ENCODE assay signal across 10 mouse cellular contexts in the genomic region with DNA sequence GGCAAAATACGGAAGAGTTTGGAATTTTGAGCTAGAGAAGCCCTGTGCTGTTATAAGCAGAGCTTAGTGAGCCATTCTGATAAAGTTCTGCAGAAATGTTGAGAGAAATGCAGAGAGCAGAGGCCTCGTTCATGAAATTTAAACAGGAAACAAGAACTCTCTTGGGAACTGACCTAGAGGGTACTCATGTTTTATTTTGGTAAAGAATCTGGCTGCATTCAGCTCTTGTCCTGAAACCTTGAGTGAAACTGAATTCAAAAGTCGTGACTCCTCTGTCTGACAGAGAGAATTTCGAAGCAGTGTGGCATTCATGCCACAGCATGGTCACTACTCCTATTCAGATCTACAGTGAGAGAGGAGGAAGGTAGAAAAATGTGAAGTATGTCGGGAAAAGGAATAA. TPM values are rescaled to one million over a fixed set of nuclear protein-coding genes. Genes with fewer than 3 reads are reported as not detected.
DNase-seq lines count a peak whose midpoint lies in the region; ATAC-seq and TF ChIP-seq lines count a peak whose summit lies in the region.
"Had no signal": no experiment of that assay in that cellular context is flagged by ENCODE, and none has a peak within 500 bp of the region (broad histone marks: within the 10 kb centered on the region; RNA-seq: fewer than 3 reads in every experiment).

No protein-coding gene starts in this region.

- no peak overlapping the region for H3K9ac ChIP-seq in midbrain, embryonic 12.5 days (replicated peaks)
- H3K9ac ChIP-seq in midbrain, embryonic 13.5 days (replicated peaks): no peak overlapping the region
- no peak overlapping the region for H3K9ac ChIP-seq in intestine, embryonic 15.5 days
- H3K9ac ChIP-seq: neural tube, embryonic 13.5 days had no signal

- no peak overlapping the region for H3K4me3 ChIP-seq in kidney, adult 2 months (ENCODE audit: insufficient read depth, low read depth, low read length)
- H3K4me3 ChIP-seq in midbrain, embryonic 12.5 days: no peak overlapping the region
- H3K4me3 ChIP-seq in midbrain, embryonic 13.5 days (replicated peaks): no peak overlapping the region
- no peak overlapping the region for H3K4me3 ChIP-seq in intestine, embryonic 15.5 days (replicated peaks)
- H3K4me3 ChIP-seq: neural tube, embryonic 13.5 days had no signal

- no peak overlapping the region for H3K4me2 ChIP-seq in midbrain, embryonic 12.5 days (replicated peaks)
- H3K4me2 ChIP-seq in midbrain, embryonic 13.5 days (replicated peaks): no peak overlapping the region
- no peak overlapping the region for H3K4me2 ChIP-seq in intestine, embryonic 15.5 days (replicated peaks)
- H3K4me2 ChIP-seq: neural tube, embryonic 13.5 days had no signal

- no peak for TF ChIP-seq POLR2A in kidney, adult 2 months (IDR thresholded peaks at IDR 0.05; ENCODE audit: low read depth, low read length)

- peak overlapping the region; percentile 41; the same call in 1 of the 2 replicates for H3K27ac ChIP-seq in kidney, adult 2 months (ENCODE audit: insufficient read depth, low read depth, low read length)
- 0 out of 2 replicates have a peak overlapping the region, but pooled peaks have one; percentile 6 for H3K27ac ChIP-seq in midbrain, embryonic 12.5 days (replicated peaks)
- no peak overlapping the region for H3K27ac ChIP-seq in midbrain, embryonic 13.5 days
- H3K27ac ChIP-seq in intestine, embryonic 15.5 days: peak overlapping the region; percentile 49
- H3K27ac ChIP-seq: neural tube, embryonic 13.5 days had no signal

- no peaks in the 10 kb centered on the region for H3K9me3 ChIP-seq in midbrain, embryonic 12.5 days
- no peaks in the 10 kb centered on the region for H3K9me3 ChIP-seq in midbrain, embryonic 13.5 days
- no peaks in the 10 kb centered on the region for H3K9me3 ChIP-seq in intestine, embryonic 15.5 days
- H3K9me3 ChIP-seq: neural tube, embryonic 13.5 days had no signal

- H3K36me3 ChIP-seq in kidney, adult 2 months (ENCODE audit: control insufficient read depth, insufficient read depth, low read length): no peaks in the 10 kb centered on the region
- H3K36me3 ChIP-seq in midbrain, embryonic 12.5 days: no peaks in the 10 kb centered on the region
- H3K36me3 ChIP-seq in midbrain, embryonic 13.5 days: no peaks in the 10 kb centered on the region
- no peaks in the 10 kb centered on the region for H3K36me3 ChIP-seq in intestine, embryonic 15.5 days
- H3K36me3 ChIP-seq: neural tube, embryonic 13.5 days had no signal

- peak; percentile 57 for DNase-seq in kidney, adult 2 months
- no peak for DNase-seq in kidney, postnatal 10 days
- DNase-seq in right cerebral cortex, adult 2 months (ENCODE audit: low spot score in 2 of 2): no peak
- no peak for DNase-seq in adrenal gland, adult (ENCODE audit: inconsistent age in 2 of 2, low spot score in 1 of 2)
- DNase-seq: right cerebral cortex, adult 18-20 months had no signal

- WGBS in kidney, adult 2 months: 47% methylated on average over 5 of the region's 5 CpGs
- 67% methylated on average over 5 of the region's 5 CpGs for WGBS in midbrain, embryonic 12.5 days
- WGBS in midbrain, embryonic 13.5 days: 70% methylated on average over 5 of the region's 5 CpGs
- WGBS in intestine, embryonic 15.5 days: 37% methylated on average over 5 of the region's 5 CpGs

- H3K27me3 ChIP-seq in kidney, adult 2 months (replicated peaks; ENCODE audit: control insufficient read depth, insufficient read depth, low read length): no peaks in the 10 kb centered on the region
- H3K27me3 ChIP-seq in midbrain, embryonic 12.5 days: no peaks in the 10 kb centered on the region
- no peaks in the 10 kb centered on the region for H3K27me3 ChIP-seq in midbrain, embryonic 13.5 days
- H3K27me3 ChIP-seq in intestine, embryonic 15.5 days (replicated peaks): no peaks in the 10 kb centered on the region
- H3K27me3 ChIP-seq: neural tube, embryonic 13.5 days had no signal

- H3K4me1 ChIP-seq in kidney, adult 2 months (ENCODE audit: control insufficient read depth, insufficient read depth, low read length): peaks cover 8% of the 10 kb centered on the region; the same call in 1 of the 2 replicates
- no peaks in the 10 kb centered on the region for H3K4me1 ChIP-seq in midbrain, embryonic 12.5 days
- no peaks in the 10 kb centered on the region for H3K4me1 ChIP-seq in midbrain, embryonic 13.5 days (replicated peaks)
- peaks cover 13% of the 10 kb centered on the region; the same call in 1 of the 2 replicates for H3K4me1 ChIP-seq in intestine, embryonic 15.5 days (replicated peaks)

- no peak for ATAC-seq in midbrain, embryonic 12.5 days (ENCODE audit: low FRiP score, low read depth)
- no peak for ATAC-seq in midbrain, embryonic 13.5 days
- no peak for ATAC-seq in intestine, embryonic 15.5 days
- ATAC-seq: activated CD4-positive, CD25-positive, alpha-beta regulatory T cell, adult 4 months had no signal

- TF ChIP-seq CTCF in kidney, adult 2 months (conservative IDR thresholded peaks at IDR 0.05; ENCODE audit: insufficient read depth, insufficient read length, low read depth, low read length): no peak

RNA-seq across cellular contexts. Expression of gene Nfkbia, which starts 39.6 kb away (rescaled TPM):
- polyA plus RNA-seq in kidney, adult 2 months (2012; rRNA removed): 90.0 and 93.3 TPM in 2 replicates
- polyA plus RNA-seq in midbrain, embryonic 12.5 days (2016; fragmentation: Nextera tagmentation; extraction: Ambion mirVana): 35.7 and 40.4 TPM in 2 replicates
- polyA plus RNA-seq in midbrain, embryonic 13.5 days (2015; fragmentation: Nextera tagmentation; extraction: Ambion mirVana): 48.8 and 52.9 TPM in 2 replicates
- 72.5 and 74.2 TPM in 2 replicates for polyA plus RNA-seq in intestine, embryonic 15.5 days (2015; fragmentation: Nextera tagmentation; extraction: Ambion mirVana)
